Mouse (Mus musculus): ENCODE results near the gene Cpne9. TPM values are rescaled to one million over a fixed set of nuclear protein-coding genes. Genes with fewer than 3 reads are reported as not detected.
A peak's percentile ranks its signal among the peaks of the same experiment; 100 is the strongest.

Cpne9 gene
- polyA plus RNA-seq, 1 experiment from 2014 or later: not detected

- no peak for ATAC-seq (replicated peaks; ENCODE audit: low FRiP score, low read depth)
- no peak overlapping the region for H3K9ac ChIP-seq (ENCODE audit: low read depth, low read length)
- no peaks in the 10 kb centered on the region for H3K9me3 ChIP-seq (replicated peaks; ENCODE audit: low read length)
- TF ChIP-seq CTCF (IDR thresholded peaks at IDR 0.05; ENCODE audit: low read depth): no peak
- DNase-seq (ENCODE audit: low spot score): no peak
- peak overlapping the region; percentile 27; the same call in 1 of the 2 replicates for H3K4me2 ChIP-seq (ENCODE audit: low read length)
- 0 out of 2 replicates have a peak, but pooled peaks cover 2% of the 10 kb centered on the region for H3K36me3 ChIP-seq (ENCODE audit: insufficient read depth, low read length)
- H3K4me1 ChIP-seq (replicated peaks; ENCODE audit: insufficient read depth, low read length): no peaks in the 10 kb centered on the region
- 11% methylated on average over 6 of the region's 6 CpGs for WGBS
- peaks cover 19% of the 10 kb centered on the region; the same call in 1 of the 2 replicates for H3K27me3 ChIP-seq (ENCODE audit: insufficient read depth, low read length)
- no peak overlapping the region for H3K27ac ChIP-seq
- H3K4me3 ChIP-seq (replicated peaks; ENCODE audit: low read depth, low read length): no peak overlapping the region
Observed at GRCm38 (mm10) chr6:113283500-113283899, 1.4 kb downstream of the Cpne9 start.

GRCm38 (mm10) chr6:113284931-113285330 is 2.8 kb downstream of the Cpne9 start:
- no peak overlapping the region for H3K27ac ChIP-seq
- peaks cover 19% of the 10 kb centered on the region; the same call in 1 of the 2 replicates for H3K27me3 ChIP-seq (ENCODE audit: insufficient read depth, low read length)
- DNase-seq (ENCODE audit: low spot score) (no peak), ATAC-seq (replicated peaks; ENCODE audit: low FRiP score, low read depth) (no peak)
- TF ChIP-seq CTCF (IDR thresholded peaks at IDR 0.05; ENCODE audit: low read depth): no peak
- H3K4me1 ChIP-seq (replicated peaks; ENCODE audit: insufficient read depth, low read length): no peaks in the 10 kb centered on the region
- 68% methylated on average over 3 of the region's 3 CpGs for WGBS
- H3K36me3 ChIP-seq (ENCODE audit: insufficient read depth, low read length): 0 out of 2 replicates have a peak, but pooled peaks cover 2% of the 10 kb centered on the region
- no peak overlapping the region for H3K9ac ChIP-seq (ENCODE audit: low read depth, low read length)
- no peaks in the 10 kb centered on the region for H3K9me3 ChIP-seq (replicated peaks; ENCODE audit: low read length)
- no peak overlapping the region for H3K4me3 ChIP-seq (replicated peaks; ENCODE audit: low read depth, low read length)
- no peak overlapping the region for H3K4me2 ChIP-seq (ENCODE audit: low read length)

- H3K9me3 ChIP-seq (replicated peaks; ENCODE audit: low read length): no peaks in the 10 kb centered on the region
- no peaks in the 10 kb centered on the region for H3K4me1 ChIP-seq (replicated peaks; ENCODE audit: insufficient read depth, low read length)
- 67% methylated on average over 1 of the region's 1 CpGs for WGBS
- no peak overlapping the region for H3K4me2 ChIP-seq (ENCODE audit: low read length)
- TF ChIP-seq CTCF (IDR thresholded peaks at IDR 0.05; ENCODE audit: low read depth): no peak
- H3K4me3 ChIP-seq (replicated peaks; ENCODE audit: low read depth, low read length): no peak overlapping the region
- H3K27me3 ChIP-seq (ENCODE audit: insufficient read depth, low read length): peaks cover 19% of the 10 kb centered on the region; the same call in 1 of the 2 replicates
- ATAC-seq (replicated peaks; ENCODE audit: low FRiP score, low read depth) (no peak), DNase-seq (ENCODE audit: low spot score) (no peak)
- H3K9ac ChIP-seq (ENCODE audit: low read depth, low read length): no peak overlapping the region
- no peak overlapping the region for H3K27ac ChIP-seq
- H3K36me3 ChIP-seq (ENCODE audit: insufficient read depth, low read length): no peaks in the 10 kb centered on the region
Observed at GRCm38 (mm10) chr6:113286316-113286715, 4.2 kb downstream of the Cpne9 start.

GRCm38 (mm10) chr6:113287236-113287635 is 5.1 kb downstream of the Cpne9 start:
- H3K9me3 ChIP-seq (replicated peaks; ENCODE audit: low read length): no peaks in the 10 kb centered on the region
- TF ChIP-seq CTCF (IDR thresholded peaks at IDR 0.05; ENCODE audit: low read depth): no peak
- ATAC-seq (replicated peaks; ENCODE audit: low FRiP score, low read depth) (no peak), DNase-seq (ENCODE audit: low spot score) (no peak)
- H3K4me3 ChIP-seq (replicated peaks; ENCODE audit: low read depth, low read length): no peak overlapping the region
- H3K27ac ChIP-seq: no peak overlapping the region
- no peak overlapping the region for H3K4me2 ChIP-seq (ENCODE audit: low read length)
- no peaks in the 10 kb centered on the region for H3K36me3 ChIP-seq (ENCODE audit: insufficient read depth, low read length)
- WGBS: 79% methylated on average over 4 of the region's 4 CpGs
- H3K4me1 ChIP-seq (replicated peaks; ENCODE audit: insufficient read depth, low read length): no peaks in the 10 kb centered on the region
- H3K27me3 ChIP-seq (ENCODE audit: insufficient read depth, low read length): peaks cover 18% of the 10 kb centered on the region; the same call in 1 of the 2 replicates
- H3K9ac ChIP-seq (ENCODE audit: low read depth, low read length): no peak overlapping the region

GRCm38 (mm10) chr6:113289346-113289745 is 7.2 kb downstream of the Cpne9 start:
- no peaks in the 10 kb centered on the region for H3K36me3 ChIP-seq (ENCODE audit: insufficient read depth, low read length)
- TF ChIP-seq CTCF (IDR thresholded peaks at IDR 0.05; ENCODE audit: low read depth): no peak
- H3K27me3 ChIP-seq (ENCODE audit: insufficient read depth, low read length): peaks cover under 1% of the 10 kb centered on the region; the same call in 1 of the 2 replicates
- H3K4me3 ChIP-seq (replicated peaks; ENCODE audit: low read depth, low read length): no peak overlapping the region
- no peak for DNase-seq (ENCODE audit: low spot score)
- no peak overlapping the region for H3K4me2 ChIP-seq (ENCODE audit: low read length)
- H3K9me3 ChIP-seq (replicated peaks; ENCODE audit: low read length): no peaks in the 10 kb centered on the region
- H3K9ac ChIP-seq (ENCODE audit: low read depth, low read length): no peak overlapping the region
- no peaks in the 10 kb centered on the region for H3K4me1 ChIP-seq (replicated peaks; ENCODE audit: insufficient read depth, low read length)
- ATAC-seq (replicated peaks; ENCODE audit: low FRiP score, low read depth): no peak
- no peak overlapping the region for H3K27ac ChIP-seq
- 76% methylated on average over 15 of the region's 15 CpGs for WGBS

GRCm38 (mm10) chr6:113290346-113290745 is 8.2 kb downstream of the Cpne9 start:
- Histone ChIP-seq H3K4me2 (ENCODE audit: low read length) (no peak overlapping the region), H3K27ac (no peak overlapping the region), H3K4me1 (replicated peaks; ENCODE audit: insufficient read depth, low read length) (no peaks in the 10 kb centered on the region), H3K9me3 (replicated peaks; ENCODE audit: low read length) (no peaks in the 10 kb centered on the region), H3K36me3 (ENCODE audit: insufficient read depth, low read length) (no peaks in the 10 kb centered on the region), H3K4me3 (replicated peaks; ENCODE audit: low read depth, low read length) (no peak overlapping the region), H3K9ac (ENCODE audit: low read depth, low read length) (no peak overlapping the region), H3K27me3 (ENCODE audit: insufficient read depth, low read length) (no peaks in the 10 kb centered on the region)
- 68% methylated on average over 6 of the region's 6 CpGs for WGBS
- DNase-seq (ENCODE audit: low spot score): no peak
- TF ChIP-seq CTCF (IDR thresholded peaks at IDR 0.05; ENCODE audit: low read depth): no peak
- ATAC-seq (replicated peaks; ENCODE audit: low FRiP score, low read depth): no peak

- no peak overlapping the region for H3K27ac ChIP-seq
- H3K4me3 ChIP-seq (replicated peaks; ENCODE audit: low read depth, low read length): no peak overlapping the region
- H3K4me1 ChIP-seq (replicated peaks; ENCODE audit: insufficient read depth, low read length): no peaks in the 10 kb centered on the region
- no peaks in the 10 kb centered on the region for H3K27me3 ChIP-seq (ENCODE audit: insufficient read depth, low read length)
- TF ChIP-seq CTCF (IDR thresholded peaks at IDR 0.05; ENCODE audit: low read depth): no peak
- ATAC-seq (replicated peaks; ENCODE audit: low FRiP score, low read depth): no peak
- 68% methylated on average over 5 of the region's 5 CpGs for WGBS
- no peaks in the 10 kb centered on the region for H3K9me3 ChIP-seq (replicated peaks; ENCODE audit: low read length)
- DNase-seq (ENCODE audit: low spot score): no peak
- no peak overlapping the region for H3K9ac ChIP-seq (ENCODE audit: low read depth, low read length)
- H3K4me2 ChIP-seq (ENCODE audit: low read length): no peak overlapping the region
- no peaks in the 10 kb centered on the region for H3K36me3 ChIP-seq (ENCODE audit: insufficient read depth, low read length)
Observed at GRCm38 (mm10) chr6:113292938-113293337, 10.8 kb downstream of the Cpne9 start.
